Mouse (Mus musculus) spleen, postnatal 14 days (tissue): ENCODE measurements around the gene Emilin1.
A peak's percentile ranks its signal among the peaks of the same experiment; 100 is the strongest.
"Not testable (repeated sequence)": the region's sequence is repeated elsewhere in the genome, so short reads cannot be mapped to it uniquely, and the experiment has no call there.

Experiments
- DNase-seq, 2 experiments: peaks; one replicate each; pipeline ENCODE4 v3.0.0; 2021 to 2022; ENCODE audit warnings: low spot score in 2 of 2

The Emilin1 gene

GRCm38 (mm10) chr5:30913060-30913841 lies at the start of gene Emilin1:
Emilin1 (plus strand) TSS chr5:30913402.
- no peak for DNase-seq

- peak in 1 of 2 experiments; percentile 35 for DNase-seq
Observed at GRCm38 (mm10) chr5:30863852-30864251, 49.4 kb upstream of the Emilin1 start.

- DNase-seq = no peak
Observed at GRCm38 (mm10) chr5:30864322-30864721, 48.9 kb upstream of the Emilin1 start.

GRCm38 (mm10) chr5:30866871-30867270 lies 46.3 kb upstream of the Emilin1 start:
- no peak for DNase-seq

GRCm38 (mm10) chr5:30867712-30868111 lies 45.5 kb upstream of the Emilin1 start, which contains the start of gene Tmem214:
Tmem214 (plus strand) TSS chr5:30868012.
- no peak for DNase-seq

- no peak for DNase-seq
Observed at GRCm38 (mm10) chr5:30868981-30869380, 44.2 kb upstream of the Emilin1 start.

GRCm38 (mm10) chr5:30869405-30870130 lies 43.6 kb upstream of the Emilin1 start:
- DNase-seq = peak; percentile 85 to 95

- DNase-seq = no peak
Observed at GRCm38 (mm10) chr5:30870131-30870406, 43.1 kb upstream of the Emilin1 start.

- no peak for DNase-seq
Observed at GRCm38 (mm10) chr5:30872574-30872973, 40.6 kb upstream of the Emilin1 start.

GRCm38 (mm10) chr5:30874365-30874764 lies 38.8 kb upstream of the Emilin1 start:
- no peak for DNase-seq

GRCm38 (mm10) chr5:30878616-30879015 lies 34.6 kb upstream of the Emilin1 start:
- no peak for DNase-seq

GRCm38 (mm10) chr5:30879347-30879943 lies 33.8 kb upstream of the Emilin1 start:
- DNase-seq = no peak

- DNase-seq = not testable (repeated sequence)
Observed at GRCm38 (mm10) chr5:30881839-30882238, 31.4 kb upstream of the Emilin1 start.

- DNase-seq = no peak
Observed at GRCm38 (mm10) chr5:30886209-30886608, 27.0 kb upstream of the Emilin1 start.

- DNase-seq = no peak
Observed at GRCm38 (mm10) chr5:30886731-30887130, 26.5 kb upstream of the Emilin1 start.

GRCm38 (mm10) chr5:30887331-30887761 lies 25.9 kb upstream of the Emilin1 start:
- peak; percentile 51 to 62 for DNase-seq

- peak; percentile 79 to 88 for DNase-seq
Observed at GRCm38 (mm10) chr5:30887858-30888336, 25.3 kb upstream of the Emilin1 start.

- peak; percentile 77 to 85 for DNase-seq
Observed at GRCm38 (mm10) chr5:30888337-30889087, 24.7 kb upstream of the Emilin1 start, which contains the start of gene Agbl5. Agbl5 (plus strand) TSS chr5:30888694.

- DNase-seq = no peak
Observed at GRCm38 (mm10) chr5:30889088-30889754, 24.0 kb upstream of the Emilin1 start.

- DNase-seq = no peak
Observed at GRCm38 (mm10) chr5:30890375-30890774, 22.8 kb upstream of the Emilin1 start.

- no peak for DNase-seq
Observed at GRCm38 (mm10) chr5:30901860-30902259, 11.3 kb upstream of the Emilin1 start.
